ENCODE assay signal across 20 mouse cellular contexts in the genomic region with DNA sequence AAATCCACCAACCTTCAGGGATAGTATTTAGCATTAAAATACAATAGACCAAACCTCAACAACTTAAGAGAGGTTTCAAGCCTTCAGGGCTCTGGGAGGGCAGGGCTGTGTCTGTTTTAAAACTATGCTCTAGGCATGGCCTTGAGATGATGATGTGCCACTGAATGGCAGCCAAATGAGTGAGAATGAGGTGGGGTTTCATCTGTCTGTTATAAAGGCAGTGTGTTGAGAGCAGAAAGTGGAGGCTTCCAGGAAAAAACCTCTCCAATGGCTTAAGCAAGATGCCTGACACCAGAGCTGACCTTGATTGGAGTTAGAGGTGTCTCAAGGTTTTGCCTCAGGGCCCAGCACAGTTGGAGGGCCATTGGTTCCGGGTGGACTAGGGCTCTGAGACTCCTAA.
A peak's percentile ranks its signal among the peaks of the same experiment; 100 is the strongest.
DNase-seq lines count a peak whose midpoint lies in the region; ATAC-seq lines count a peak whose summit lies in the region.
"Had no signal": no experiment of that assay in that cellular context is flagged by ENCODE, and none has a peak within 500 bp of the region (broad histone marks: within the 10 kb centered on the region; RNA-seq: fewer than 3 reads in every experiment).

No protein-coding gene starts in this region.

- no peaks in the 10 kb centered on the region for H3K36me3 ChIP-seq in forebrain, embryonic 11.5 days (ENCODE audit: control insufficient read depth, insufficient read depth, low read length)
- H3K36me3 ChIP-seq in forebrain, embryonic 13.5 days (ENCODE audit: poor library complexity, severe bottlenecking), result no peaks in the 10 kb centered on the region
- H3K36me3 ChIP-seq: embryonic facial prominence, embryonic 12.5 days; forebrain, embryonic 15.5 days; heart, embryonic 10.5 days; hindbrain, embryonic 13.5 days; intestine, embryonic 15.5 days had no signal

- H3K9ac ChIP-seq in forebrain, embryonic 11.5 days (ENCODE audit: low read length), result no peak overlapping the region
- no peak overlapping the region for H3K9ac ChIP-seq in forebrain, embryonic 13.5 days
- H3K9ac ChIP-seq: embryonic facial prominence, embryonic 12.5 days; forebrain, embryonic 15.5 days; hindbrain, embryonic 13.5 days; intestine, embryonic 15.5 days had no signal

- H3K9me3 ChIP-seq in forebrain, embryonic 11.5 days (ENCODE audit: control insufficient read depth, low read length), result no peaks in the 10 kb centered on the region
- no peaks in the 10 kb centered on the region for H3K9me3 ChIP-seq in forebrain, embryonic 13.5 days (replicated peaks)
- H3K9me3 ChIP-seq: embryonic facial prominence, embryonic 12.5 days; forebrain, embryonic 15.5 days; heart, embryonic 10.5 days; hindbrain, embryonic 13.5 days; intestine, embryonic 15.5 days had no signal

- no peak overlapping the region for H3K4me3 ChIP-seq in forebrain, embryonic 11.5 days (ENCODE audit: low read depth, low read length)
- H3K4me3 ChIP-seq in forebrain, embryonic 13.5 days, result no peak overlapping the region
- H3K4me3 ChIP-seq: embryonic facial prominence, embryonic 12.5 days; forebrain, embryonic 15.5 days; heart, embryonic 10.5 days; hindbrain, embryonic 13.5 days; intestine, embryonic 15.5 days had no signal

- no peak overlapping the region for H3K27ac ChIP-seq in forebrain, embryonic 11.5 days (ENCODE audit: low read depth, low read length)
- H3K27ac ChIP-seq in forebrain, embryonic 13.5 days, result no peak overlapping the region
- H3K27ac ChIP-seq: embryonic facial prominence, embryonic 12.5 days; forebrain, embryonic 15.5 days; heart, embryonic 10.5 days; hindbrain, embryonic 13.5 days; intestine, embryonic 15.5 days had no signal

- no peaks in the 10 kb centered on the region for H3K4me1 ChIP-seq in forebrain, embryonic 11.5 days (replicated peaks; ENCODE audit: control insufficient read depth, insufficient read depth, low read length)
- H3K4me1 ChIP-seq in forebrain, embryonic 13.5 days, result no peaks in the 10 kb centered on the region
- H3K4me1 ChIP-seq: embryonic facial prominence, embryonic 12.5 days; forebrain, embryonic 15.5 days; hindbrain, embryonic 13.5 days; intestine, embryonic 15.5 days had no signal

- ATAC-seq in forebrain, embryonic 11.5 days (replicated peaks; ENCODE audit: low FRiP score), result no peak
- no peak for ATAC-seq in forebrain, embryonic 13.5 days
- ATAC-seq: forebrain, embryonic 15.5 days; intestine, embryonic 15.5 days had no signal

- no peaks in the 10 kb centered on the region for H3K27me3 ChIP-seq in forebrain, embryonic 11.5 days (ENCODE audit: control insufficient read depth, insufficient read depth, low read length)
- H3K27me3 ChIP-seq in forebrain, embryonic 13.5 days, result no peaks in the 10 kb centered on the region
- H3K27me3 ChIP-seq: CH12.LX; embryonic facial prominence, embryonic 12.5 days; forebrain, embryonic 15.5 days; hindbrain, embryonic 13.5 days; intestine, embryonic 15.5 days had no signal

- no peak overlapping the region for H3K4me2 ChIP-seq in forebrain, embryonic 11.5 days (ENCODE audit: low read depth, low read length, severe bottlenecking)
- H3K4me2 ChIP-seq in forebrain, embryonic 13.5 days, result no peak overlapping the region
- H3K4me2 ChIP-seq: embryonic facial prominence, embryonic 12.5 days; forebrain, embryonic 15.5 days; hindbrain, embryonic 13.5 days; intestine, embryonic 15.5 days had no signal

- WGBS in forebrain, embryonic 11.5 days, result 67% methylated on average over 1 of the region's 1 CpGs
- WGBS in forebrain, embryonic 13.5 days, result 52% methylated on average over 1 of the region's 1 CpGs

- peak; percentile 47 for DNase-seq in adrenal gland, adult 2 months
- DNase-seq in adrenal gland, adult 8-10 months, result no peak
- peak; percentile 19 for DNase-seq in forebrain, embryonic 11.5 days (ENCODE audit: low spot score)
- peak; percentile 17 for DNase-seq in lung, postnatal 10 days
- no peak for DNase-seq in lung, postnatal 25 days (ENCODE audit: low spot score)
- peak; percentile 41 for DNase-seq in ZHBTc4 (ENCODE audit: low read depth, low spot score)
- DNase-seq in heart, adult 18-20 months, result no peak
- DNase-seq: cerebellum, adult 11-12 months; cerebellum, adult 9-10 months; cerebellum, postnatal 25 days; gastrocnemius, postnatal 10 days; heart, postnatal 10 days; kidney, adult 18-20 months had no signal

Comparison
In these comparisons a context has a peak if more than half of its experiments do, and no peak if none do; other contexts are left out.
1. DNase-seq: peak in adrenal gland, adult 2 months (single experiment), forebrain, embryonic 11.5 days (single experiment), lung, postnatal 10 days (single experiment) and ZHBTc4 (single experiment); none in adrenal gland, adult 8-10 months (single experiment), lung, postnatal 25 days (single experiment) and heart, adult 18-20 months (0 of 2).